Mouse (Mus musculus) adrenal gland, adult (tissue): Measurements from ENCODE around the gene Supv3l1.
A peak's percentile ranks its signal among the peaks of the same experiment; 100 is the strongest.

Experiments used
- DNase-seq, 2 experiments: peaks; one replicate each; pipeline ENCODE4 v3.0.0; 2022 to 2023; ENCODE audit warnings: low spot score in 1 of 2; ENCODE audit not compliant: inconsistent age in 2 of 2

The Supv3l1 gene

GRCm38 (mm10) chr10:62418831-62419356 is 30.6 kb downstream of the Supv3l1 start:
- DNase-seq: no peak

GRCm38 (mm10) chr10:62413606-62413982 is 35.9 kb downstream of the Supv3l1 start:
- DNase-seq: no peak

- DNase-seq: no peak
Measured at GRCm38 (mm10) chr10:62412906-62413605, 36.5 kb downstream of the Supv3l1 start.

GRCm38 (mm10) chr10:62411431-62412410 is 37.8 kb downstream of the Supv3l1 start:
- DNase-seq: no peak

- DNase-seq: peak; percentile 68 to 86
Measured at GRCm38 (mm10) chr10:62410943-62411342, 38.6 kb downstream of the Supv3l1 start.

- DNase-seq: peak in 1 of 2 experiments; percentile 12
Measured at GRCm38 (mm10) chr10:62404901-62405300, 44.6 kb downstream of the Supv3l1 start.

GRCm38 (mm10) chr10:62401641-62402111 is 47.9 kb downstream of the Supv3l1 start:
- no peak for DNase-seq

GRCm38 (mm10) chr10:62383011-62383410 is 66.5 kb downstream of the Supv3l1 start:
- DNase-seq: no peak

- DNase-seq: no peak
Measured at GRCm38 (mm10) chr10:62380936-62381335, 68.6 kb downstream of the Supv3l1 start.

GRCm38 (mm10) chr10:62379808-62380207 is 69.7 kb downstream of the Supv3l1 start, which contains the start of gene Hk1:
TSS of gene Hk1 (minus strand) at chr10:62379908.
- no peak for DNase-seq
